Mouse (Mus musculus) G1E (cell line): Measurements from ENCODE around the gene Rtp3. TPM values are rescaled to one million over a fixed set of nuclear protein-coding genes. Genes with fewer than 3 reads are reported as not detected.

Source experiments
- ATAC-seq: 2 replicates; pipeline ENCODE4 v1.8.0; 2016; ENCODE audit warnings: mild to moderate bottlenecking; ENCODE audit not compliant: insufficient number of reproducible peaks, poor library complexity, low FRiP score, severe bottlenecking; ENCODE audit errors: extremely low read depth
- DNase-seq: peaks from one replicate; pipeline ENCODE4 v3.0.0; 2012; ENCODE audit warnings: low spot score
- H3K27me3 ChIP-seq: 2 replicates; pipeline ENCODE4 v1.6.1; 2012; ENCODE audit warnings: mild to moderate bottlenecking, low read length, inconsistent platforms; ENCODE audit not compliant: insufficient read depth
- H3K36me3 ChIP-seq: replicated peaks from 2 replicates; pipeline ENCODE3; 2012; ENCODE audit warnings: mild to moderate bottlenecking, inconsistent platforms
- H3K4me1 ChIP-seq: 2 replicates; pipeline ENCODE4 v1.6.1; 2012; ENCODE audit warnings: low read depth, low read length, inconsistent platforms, mixed read lengths; ENCODE audit not compliant: insufficient read depth
- H3K4me3 ChIP-seq: 2 replicates; pipeline ENCODE4 v1.5.1; 2012; ENCODE audit warnings: low read depth, mild to moderate bottlenecking, inconsistent platforms, low read length, moderate library complexity, mixed read lengths
- H3K9me3 ChIP-seq: replicated peaks from 2 replicates; pipeline ENCODE4 v1.6.1; 2012; ENCODE audit warnings: inconsistent platforms
- CTCF ChIP-seq: IDR thresholded peaks from 2 replicates; pipeline ENCODE4 v1.5.1; 2012; ENCODE audit warnings: low read depth, low read length, inconsistent platforms, mixed read lengths
- GATA1 ChIP-seq: IDR thresholded peaks from 2 replicates; pipeline ENCODE4 v1.6.1; 2012; ENCODE audit warnings: borderline replicate concordance, low read length, inconsistent platforms, mixed read lengths
- GATA2 ChIP-seq: IDR thresholded peaks from 2 replicates; pipeline ENCODE4 v1.6.1; 2012; ENCODE audit warnings: low read depth, low read length, inconsistent platforms, borderline replicate concordance
- POLR2AphosphoS5 ChIP-seq: IDR thresholded peaks from 2 replicates; pipeline ENCODE4 v1.6.1; 2012; ENCODE audit warnings: low read depth, low read length, inconsistent platforms; ENCODE audit not compliant: insufficient replicate concordance
- TAL1 ChIP-seq: conservative IDR thresholded peaks from 2 replicates; pipeline ENCODE4 v1.6.1; 2012; ENCODE audit warnings: low read depth, low read length, inconsistent platforms, mixed read lengths
- polyA plus RNA-seq: library from polyadenylated mRNA; stranded (reverse); fragments of >175 nt; gene quantifications from 2 replicates; pipeline ENCODE4 v1.2.3, GENCODE M21; 2012
- total RNA-seq, 2 experiments: library from RNA; stranded (forward) in 1 of 2; stranded (reverse) in 1 of 2; fragments of 200-1000 nt in 1 of 2; fragments of >200 nt in 1 of 2; fragmentation: Nextera tagmentation in 1 of 2; gene quantifications; 2 replicates each; pipeline ENCODE4 v1.2.3; 2014 to 2017

The Rtp3 gene
- total and polyA plus RNA-seq, 3 experiments: 0.16 TPM; not detected in 2

DNA sequence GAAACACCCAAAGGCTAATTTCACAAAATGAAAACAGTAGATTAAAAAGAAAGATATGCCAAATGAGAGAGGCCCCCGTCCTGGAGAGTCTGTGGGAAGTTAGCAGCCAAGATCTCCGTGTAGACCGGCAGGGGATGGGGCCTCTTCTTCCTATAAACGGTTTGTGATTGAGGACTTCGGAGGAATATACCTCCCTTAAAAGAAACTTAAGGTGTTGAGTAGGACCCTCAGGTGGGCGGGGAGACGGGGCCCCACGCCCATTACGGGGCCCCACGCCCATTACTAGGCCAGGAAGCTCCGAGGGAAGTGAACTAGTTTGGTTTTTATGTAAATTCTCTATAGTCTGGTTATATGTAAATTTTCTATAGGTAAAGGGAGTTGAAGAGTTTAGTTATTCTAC lies 44.5 kb downstream of the Rtp3 start, which contains the start of gene Tdgf1:
Tdgf1 (minus strand) TSS at position 233 of the 400 bp plus-strand sequence.
- Histone ChIP-seq H3K36me3 (no peaks in the 10 kb centered on the region), H3K4me1 (no peaks in the 10 kb centered on the region), H3K4me3 (no peak within 1 kb of the TSS), H3K9me3 (no peaks in the 10 kb centered on the region), H3K27me3 (peaks cover 25% of the 10 kb centered on the region)
- TF ChIP-seq TAL1: no peak
- no peak for TF ChIP-seq GATA2
- ATAC-seq (no peak), DNase-seq (no peak)

DNA sequence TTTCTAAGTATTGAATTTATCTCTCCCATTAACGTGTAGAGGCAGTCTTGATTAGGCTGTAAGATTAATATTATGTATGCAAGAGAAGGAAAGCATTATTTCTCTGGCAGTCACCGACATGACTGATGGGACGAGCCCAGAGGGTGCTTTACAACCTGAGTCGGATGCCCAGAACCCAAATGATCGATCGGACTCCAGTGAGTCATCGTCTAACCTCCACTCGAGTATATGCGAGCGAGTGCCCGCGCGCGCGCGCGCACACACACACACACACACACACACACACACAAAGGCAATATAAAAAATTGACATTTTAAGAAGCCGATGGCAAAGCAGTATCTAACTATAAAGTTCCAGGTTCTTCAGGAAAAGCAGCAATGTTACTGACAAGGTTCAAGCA lies 45.0 kb downstream of the Rtp3 start:
- H3K4me3 ChIP-seq: no peak overlapping the region
- H3K9me3 ChIP-seq: no peaks in the 10 kb centered on the region
- H3K36me3 ChIP-seq: no peaks in the 10 kb centered on the region
- TF ChIP-seq POLR2AphosphoS5: no peak
- ATAC-seq: no peak
- DNase-seq: no peak
- H3K27me3 ChIP-seq: peaks cover 25% of the 10 kb centered on the region
- H3K4me1 ChIP-seq: no peaks in the 10 kb centered on the region

DNA sequence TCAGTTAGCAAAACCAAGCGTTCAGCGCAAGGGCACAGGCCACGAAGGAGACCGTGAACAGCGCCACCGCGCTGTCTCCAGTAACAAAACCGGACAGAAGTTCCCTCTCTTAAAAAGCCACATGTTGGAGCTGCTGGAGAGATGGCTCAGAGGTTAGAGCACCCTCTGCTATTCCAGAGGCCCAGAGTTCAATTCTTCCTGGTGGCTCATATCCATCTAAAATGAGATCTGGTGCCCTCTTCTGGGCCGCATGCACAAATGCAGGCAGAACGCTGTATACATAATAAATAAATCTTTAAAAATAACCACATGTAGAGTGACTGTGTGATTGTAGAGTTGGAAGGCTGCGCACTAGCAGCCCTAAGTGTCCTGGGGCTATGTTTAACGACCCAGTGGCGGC lies 46.1 kb downstream of the Rtp3 start:
- TF ChIP-seq CTCF (no peak), GATA1 (no peak), GATA2 (no peak), POLR2AphosphoS5 (no peak), TAL1 (no peak)

DNA sequence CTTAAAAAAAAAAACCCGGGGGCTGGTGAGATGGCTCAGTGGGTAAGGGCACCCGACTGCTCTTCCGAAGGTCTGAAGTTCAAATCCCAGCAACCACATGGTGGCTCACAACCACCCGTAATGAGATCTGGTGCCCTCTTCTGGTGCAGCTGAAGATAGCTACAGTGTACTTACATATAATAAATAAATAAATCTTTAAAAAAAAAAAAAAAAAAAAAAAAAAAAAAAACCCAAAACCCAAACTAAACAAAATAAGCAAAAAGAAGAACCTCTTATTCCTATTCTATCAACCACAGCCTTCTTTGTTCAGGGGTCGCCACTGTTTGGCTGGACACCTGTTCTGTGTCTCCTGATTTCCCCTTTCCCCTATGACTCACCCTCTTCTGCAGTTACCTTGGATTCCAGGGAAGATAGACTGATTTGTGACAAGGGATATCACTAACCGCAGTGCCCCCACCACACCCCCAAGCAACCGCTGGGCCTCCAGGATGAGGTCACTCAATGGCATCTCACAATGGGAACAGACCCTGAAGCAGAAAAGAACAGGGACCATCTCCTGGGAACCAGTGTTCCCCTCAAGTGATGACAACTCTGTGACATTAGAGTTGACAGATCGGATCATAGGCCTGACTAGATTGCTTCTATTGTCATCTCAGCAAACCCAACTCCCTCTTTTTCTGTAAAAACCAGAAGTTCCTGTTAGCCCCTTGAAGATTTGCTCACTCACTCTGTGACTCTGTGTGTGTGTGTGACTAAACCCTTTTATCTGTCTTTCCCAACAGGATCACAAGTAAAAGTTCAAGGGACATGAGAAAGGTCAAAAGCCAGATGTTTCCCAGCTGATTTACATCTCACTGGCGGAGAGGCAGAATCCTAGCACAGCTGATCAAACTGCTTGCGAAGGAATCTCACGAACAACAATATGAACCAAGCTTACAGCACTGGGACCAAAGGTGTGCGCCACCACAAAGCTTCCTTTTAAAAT lies 52.6 kb downstream of the Rtp3 start:
- Histone ChIP-seq H3K36me3 (no peaks in the 10 kb centered on the region), H3K9me3 (no peaks in the 10 kb centered on the region), H3K4me1 (no peaks in the 10 kb centered on the region), H3K27me3 (no peaks in the 10 kb centered on the region; the same call in 1 of the 2 replicates), H3K4me3 (no peak overlapping the region)
- TF ChIP-seq TAL1 (no peak), POLR2AphosphoS5 (no peak), GATA2 (no peak), GATA1 (no peak), CTCF (no peak)
- DNase-seq: no peak
- no peak for ATAC-seq

More for the DNA sequence above, 46.1 kb downstream of the Rtp3 start:
- DNase-seq (no peak), ATAC-seq (no peak)
- no peak overlapping the region for H3K4me3 ChIP-seq
- no peaks in the 10 kb centered on the region for H3K9me3 ChIP-seq
- H3K4me1 ChIP-seq: no peaks in the 10 kb centered on the region
- peaks cover 25% of the 10 kb centered on the region for H3K27me3 ChIP-seq
- H3K36me3 ChIP-seq: no peaks in the 10 kb centered on the region

DNA sequence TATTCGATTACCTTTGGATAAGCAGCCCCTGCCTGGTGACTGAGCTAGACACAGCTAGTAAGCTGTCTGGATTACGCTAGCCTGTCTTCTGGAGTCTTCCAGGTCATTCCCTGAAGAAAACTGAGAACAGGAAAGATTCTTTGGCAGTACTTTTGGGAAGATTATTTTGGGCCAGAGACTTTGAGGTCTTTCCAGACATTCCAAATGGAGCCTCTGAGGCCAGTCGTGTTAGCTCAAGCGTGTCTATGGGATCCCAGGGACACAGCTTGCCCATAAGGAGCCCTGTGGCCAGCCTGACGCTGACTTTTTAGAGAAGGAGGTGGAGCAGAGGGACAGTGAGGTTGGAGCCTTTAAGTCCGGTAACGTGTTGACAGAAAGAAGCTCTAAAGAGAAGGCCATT lies 54.4 kb downstream of the Rtp3 start:
- DNase-seq: no peak
- ATAC-seq: no peak
- H3K9me3 ChIP-seq: no peaks in the 10 kb centered on the region
- H3K36me3 ChIP-seq: no peaks in the 10 kb centered on the region
- no peaks in the 10 kb centered on the region; the same call in 1 of the 2 replicates for H3K27me3 ChIP-seq
- no peak overlapping the region for H3K4me3 ChIP-seq
- no peak for TF ChIP-seq CTCF
- TF ChIP-seq GATA2: no peak
- no peak for TF ChIP-seq TAL1
- TF ChIP-seq GATA1: no peak
- no peak for TF ChIP-seq POLR2AphosphoS5
- H3K4me1 ChIP-seq: no peaks in the 10 kb centered on the region

Other genes with a start within 250 kb of the Rtp3 start
- not detected in 2 replicates for gene Myl3, start 248.7 kb downstream of the Rtp3 start, total RNA-seq (2014; fragmentation: Nextera tagmentation)
- 0.12 TPM in 1 of 2 replicates, not detected in the other for gene Myl3, start 248.7 kb downstream of the Rtp3 start, total RNA-seq (2017)
- gene Myl3, start 248.7 kb downstream of the Rtp3 start, polyA plus RNA-seq: not detected in 2 replicates
- not detected in 2 replicates for gene Pth1r, start 243.4 kb downstream of the Rtp3 start, total RNA-seq (2014; fragmentation: Nextera tagmentation)
- gene Pth1r, start 243.4 kb downstream of the Rtp3 start, total RNA-seq (2017): not detected in 2 replicates
- gene Pth1r, start 243.4 kb downstream of the Rtp3 start, polyA plus RNA-seq: 0.03 TPM in 1 of 2 replicates, not detected in the other
- gene Prss42, start 192.4 kb downstream of the Rtp3 start, total RNA-seq (2014; fragmentation: Nextera tagmentation): 0.44 and 2.3 TPM in 2 replicates
- gene Prss42, start 192.4 kb downstream of the Rtp3 start, total RNA-seq (2017): 0.44 and 0.58 TPM in 2 replicates
- gene Prss42, start 192.4 kb downstream of the Rtp3 start, polyA plus RNA-seq: 0.53 and 0.79 TPM in 2 replicates
- gene Prss44, start 176.6 kb downstream of the Rtp3 start, total RNA-seq (2014; fragmentation: Nextera tagmentation): not detected in 2 replicates
- gene Prss44, start 176.6 kb downstream of the Rtp3 start, total RNA-seq (2017): 0.12 and 0.27 TPM in 2 replicates
- gene Prss44, start 176.6 kb downstream of the Rtp3 start, polyA plus RNA-seq: not detected in 2 replicates
- not detected in 2 replicates for gene Prss43, start 163.9 kb downstream of the Rtp3 start, total RNA-seq (2014; fragmentation: Nextera tagmentation)
- 0.05 TPM in 1 of 2 replicates, not detected in the other for gene Prss43, start 163.9 kb downstream of the Rtp3 start, total RNA-seq (2017)
- gene Prss43, start 163.9 kb downstream of the Rtp3 start, polyA plus RNA-seq: not detected in 2 replicates
- gene Prss45, start 156.0 kb downstream of the Rtp3 start, total RNA-seq (2014; fragmentation: Nextera tagmentation): not detected in 2 replicates
- 0.11 TPM in 1 of 2 replicates, not detected in the other for gene Prss45, start 156.0 kb downstream of the Rtp3 start, total RNA-seq (2017)
- not detected in 2 replicates for gene Prss45, start 156.0 kb downstream of the Rtp3 start, polyA plus RNA-seq
- gene Prss46, start 146.1 kb downstream of the Rtp3 start, total RNA-seq (2014; fragmentation: Nextera tagmentation): not detected in 2 replicates
- not detected in 2 replicates for gene Prss46, start 146.1 kb downstream of the Rtp3 start, total RNA-seq (2017)
- gene Prss46, start 146.1 kb downstream of the Rtp3 start, polyA plus RNA-seq: not detected in 2 replicates
- gene Prss50, start 132.6 kb downstream of the Rtp3 start, total RNA-seq (2014; fragmentation: Nextera tagmentation): not detected in 2 replicates
- not detected in 2 replicates for gene Prss50, start 132.6 kb downstream of the Rtp3 start, total RNA-seq (2017)
- not detected in 2 replicates for gene Prss50, start 132.6 kb downstream of the Rtp3 start, polyA plus RNA-seq
- not detected in 2 replicates for gene Als2cl, start 110.7 kb downstream of the Rtp3 start, total RNA-seq (2014; fragmentation: Nextera tagmentation)
- gene Als2cl, start 110.7 kb downstream of the Rtp3 start, total RNA-seq (2017): not detected in 2 replicates
- gene Als2cl, start 110.7 kb downstream of the Rtp3 start, polyA plus RNA-seq: not detected in 2 replicates
- gene Tmie, start 110.5 kb downstream of the Rtp3 start, total RNA-seq (2014; fragmentation: Nextera tagmentation): not detected in 2 replicates
- gene Tmie, start 110.5 kb downstream of the Rtp3 start, total RNA-seq (2017): 0.11 TPM in 1 of 2 replicates, not detected in the other
- not detected in 2 replicates for gene Tmie, start 110.5 kb downstream of the Rtp3 start, polyA plus RNA-seq
- not detected in 2 replicates for gene Fam240a, start 73.7 kb downstream of the Rtp3 start, total RNA-seq (2014; fragmentation: Nextera tagmentation)
- not detected in 2 replicates for gene Fam240a, start 73.7 kb downstream of the Rtp3 start, total RNA-seq (2017)
- gene Fam240a, start 73.7 kb downstream of the Rtp3 start, polyA plus RNA-seq: not detected in 2 replicates
- gene Tdgf1, start 44.4 kb downstream of the Rtp3 start, total RNA-seq (2014; fragmentation: Nextera tagmentation): not detected in 2 replicates
- gene Tdgf1, start 44.4 kb downstream of the Rtp3 start, total RNA-seq (2017): 0.60 TPM in 1 of 2 replicates, not detected in the other
- gene Tdgf1, start 44.4 kb downstream of the Rtp3 start, polyA plus RNA-seq: not detected in 2 replicates
- not detected in 2 replicates for gene Lrrc2, start 39.0 kb downstream of the Rtp3 start, total RNA-seq (2014; fragmentation: Nextera tagmentation)
- 0.06 and 0.16 TPM in 2 replicates for gene Lrrc2, start 39.0 kb downstream of the Rtp3 start, total RNA-seq (2017)
- gene Lrrc2, start 39.0 kb downstream of the Rtp3 start, polyA plus RNA-seq: not detected in 2 replicates
- gene Ltf, start 28.7 kb upstream of the Rtp3 start, total RNA-seq (2014; fragmentation: Nextera tagmentation): not detected in 2 replicates
- gene Ltf, start 28.7 kb upstream of the Rtp3 start, total RNA-seq (2017): 0.16 TPM in 1 of 2 replicates, not detected in the other
- not detected in 2 replicates for gene Ltf, start 28.7 kb upstream of the Rtp3 start, polyA plus RNA-seq
- 32.2 and 44.7 TPM in 2 replicates for gene Ccrl2, start 66.9 kb upstream of the Rtp3 start, total RNA-seq (2014; fragmentation: Nextera tagmentation)
- gene Ccrl2, start 66.9 kb upstream of the Rtp3 start, total RNA-seq (2017): 20.9 and 21.0 TPM in 2 replicates
- gene Ccrl2, start 66.9 kb upstream of the Rtp3 start, polyA plus RNA-seq: 0.18 and 0.78 TPM in 2 replicates
- 33.6 and 38.4 TPM in 2 replicates for gene Lrrfip2, start 127.0 kb upstream of the Rtp3 start, total RNA-seq (2014; fragmentation: Nextera tagmentation)
- 28.4 and 30.4 TPM in 2 replicates for gene Lrrfip2, start 127.0 kb upstream of the Rtp3 start, total RNA-seq (2017)
- gene Lrrfip2, start 127.0 kb upstream of the Rtp3 start, polyA plus RNA-seq: 11.7 and 14.3 TPM in 2 replicates